Mouse (Mus musculus) limb, embryonic 13.5 days (tissue): ENCODE measurements at regions not wholly inside any gene's neighbourhood (a gene's known extent, or its start where the extent isn't known, plus 50 kb on each side); places are given as distances from the start of the nearest gene placed in this dataset.
"Not testable (repeated sequence)": the region's sequence is repeated elsewhere in the genome, so short reads cannot be mapped to it uniquely, and the experiment has no call there.

Experiments used
- ATAC-seq: fragments of 200-750 bp; cut with Nextera tagmentation; 2 replicates; pipeline ENCODE4 v1.8.0; 2017; ENCODE audit warnings: low read depth, moderate number of reproducible peaks, moderate TSS enrichment; ENCODE audit not compliant: low FRiP score
- H3K27ac ChIP-seq: fragments of 300-500 bp; sonication (generic); 2 replicates; pipeline ENCODE4 v1.5.1; 2015; ENCODE audit warnings: inconsistent platforms, mild to moderate bottlenecking, moderate library complexity
- H3K27me3 ChIP-seq: fragments of 300-500 bp; sonication (generic); 2 replicates; pipeline ENCODE4 v1.6.1; 2015; ENCODE audit warnings: mild to moderate bottlenecking, inconsistent platforms
- H3K36me3 ChIP-seq: fragments of 300-500 bp; sonication (generic); 2 replicates; pipeline ENCODE4 v1.6.1; 2015; ENCODE audit warnings: inconsistent platforms, mild to moderate bottlenecking, moderate library complexity
- H3K4me1 ChIP-seq: fragments of 300-500 bp; sonication (generic); 2 replicates; pipeline ENCODE4 v1.6.1; 2015; ENCODE audit warnings: inconsistent platforms
- H3K4me2 ChIP-seq: fragments of 300-500 bp; sonication (generic); replicated peaks from 2 replicates; pipeline ENCODE4 v1.6.1; 2015; ENCODE audit warnings: inconsistent platforms, mild to moderate bottlenecking, moderate library complexity
- H3K4me3 ChIP-seq: fragments of 300-500 bp; sonication (generic); 2 replicates; pipeline ENCODE4 v1.5.1; 2015; ENCODE audit warnings: moderate library complexity, mild to moderate bottlenecking, inconsistent platforms
- H3K9ac ChIP-seq: fragments of 300-500 bp; sonication (generic); 2 replicates; pipeline ENCODE4 v1.6.1; 2015; ENCODE audit warnings: mild to moderate bottlenecking, inconsistent platforms
- H3K9me3 ChIP-seq: fragments of 300-500 bp; sonication (generic); 2 replicates; pipeline ENCODE4 v1.6.1; 2016; ENCODE audit warnings: inconsistent platforms
- WGBS: fragments of 180-500 bp; shearing (Covaris S2); methylation state at CpG from one replicate; pipeline ENCODE4 v1.1.7; 2015; 5-methylcytosine and 5-hydroxymethylcytosine counted together

DNA sequence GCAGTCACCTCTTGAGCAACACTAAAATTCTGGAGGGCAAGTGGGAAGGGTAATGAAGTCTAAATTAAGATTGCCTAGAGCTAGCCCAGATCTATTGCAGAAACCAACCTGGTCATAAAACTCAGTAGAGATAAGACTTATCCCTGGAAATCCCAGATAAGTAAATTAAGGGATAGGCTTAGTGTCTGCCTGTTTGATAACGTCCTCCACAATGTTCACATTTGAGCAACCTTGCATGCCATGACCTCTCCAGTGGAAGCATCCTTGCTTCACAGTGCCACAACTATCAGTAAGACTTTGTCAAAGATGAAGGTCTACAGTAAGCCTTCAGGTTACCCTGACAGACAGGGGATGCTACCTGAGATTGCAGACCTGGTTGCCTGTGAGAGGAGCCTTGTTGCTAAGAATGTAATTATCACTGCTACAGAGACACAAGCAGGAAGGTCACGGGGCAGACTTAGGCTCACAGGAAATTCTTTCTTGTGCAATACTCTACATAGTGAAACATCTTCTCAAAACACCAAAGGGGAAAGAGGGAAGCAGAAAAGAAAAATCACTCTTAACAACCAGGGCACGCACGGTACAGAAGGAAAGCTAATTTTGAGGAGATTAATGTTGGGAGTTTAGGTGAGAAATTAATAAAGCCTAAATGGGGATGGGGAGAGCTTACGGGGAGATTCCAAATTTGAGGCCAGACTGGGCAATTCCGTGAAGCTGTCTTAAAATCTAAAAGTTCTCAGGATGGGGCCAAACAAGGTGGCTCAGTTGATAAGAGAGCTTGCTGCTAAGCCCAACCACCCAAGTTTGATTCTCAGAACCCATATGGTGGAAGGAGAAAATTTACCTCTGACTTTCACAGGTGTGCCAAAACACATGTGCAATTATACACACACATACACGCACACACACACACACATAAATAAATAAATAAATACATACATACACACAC is 56.9 kb upstream of the Prdm9 start:
- no peaks in the 10 kb centered on the region for H3K4me1 ChIP-seq
- H3K27me3 ChIP-seq, result no peaks in the 10 kb centered on the region
- H3K27ac ChIP-seq, result no peak overlapping the region
- no peak overlapping the region for H3K4me2 ChIP-seq
- H3K9me3 ChIP-seq, result no peaks in the 10 kb centered on the region
- no peak overlapping the region for H3K4me3 ChIP-seq
- no peaks in the 10 kb centered on the region for H3K36me3 ChIP-seq
- ATAC-seq, result no peak
- 78% methylated on average over 7 of the region's 7 CpGs for WGBS
- no peak overlapping the region for H3K9ac ChIP-seq

- 2% methylated on average over 2 of the region's 2 CpGs for WGBS
- no peak for ATAC-seq
These were observed 58.8 kb upstream of the Prdm9 start for GRCm38 (mm10) chr17:15622913-15623312.

DNA sequence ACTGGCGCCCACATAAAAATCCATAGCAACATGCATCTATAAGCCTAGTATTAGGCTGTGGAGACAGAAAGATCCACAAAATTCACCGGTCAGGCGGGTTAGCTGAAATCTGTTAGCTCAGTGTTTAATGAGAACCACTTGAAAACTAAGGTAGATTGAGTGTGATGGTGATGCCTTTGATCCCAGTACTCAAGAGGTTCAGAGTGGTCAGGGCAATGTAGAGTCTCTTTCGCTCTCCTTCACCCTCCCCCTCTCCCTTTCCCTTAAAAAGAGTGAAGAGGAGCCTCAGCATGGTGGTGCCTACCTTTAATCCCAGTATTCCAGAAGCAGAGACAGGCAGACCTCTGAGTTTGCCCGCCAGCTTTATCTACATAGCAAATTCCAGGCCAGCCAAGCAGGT is 66.6 kb upstream of the Prdm9 start:
- Histone ChIP-seq H3K4me3 (no peak overlapping the region), H3K4me2 (peak overlapping the region; percentile 49), H3K36me3 (no peaks in the 10 kb centered on the region), H3K27me3 (peaks cover 5% of the 10 kb centered on the region; the same call in 1 of the 2 replicates), H3K27ac (no peak overlapping the region), H3K4me1 (no peaks in the 10 kb centered on the region), H3K9me3 (peaks cover 9% of the 10 kb centered on the region; the same call in 1 of the 2 replicates), H3K9ac (no peak overlapping the region)
- WGBS, result 47% methylated on average over 5 of the region's 5 CpGs
- no peak for ATAC-seq

More at GRCm38 (mm10) chr17:15622913-15623312, 58.8 kb upstream of the Prdm9 start:
- Histone ChIP-seq H3K4me1 (no peaks in the 10 kb centered on the region), H3K4me2 (no peak overlapping the region), H3K36me3 (no peaks in the 10 kb centered on the region), H3K9ac (no peak overlapping the region), H3K9me3 (no peaks in the 10 kb centered on the region), H3K27me3 (no peaks in the 10 kb centered on the region), H3K4me3 (no peak overlapping the region), H3K27ac (no peak overlapping the region)

DNA sequence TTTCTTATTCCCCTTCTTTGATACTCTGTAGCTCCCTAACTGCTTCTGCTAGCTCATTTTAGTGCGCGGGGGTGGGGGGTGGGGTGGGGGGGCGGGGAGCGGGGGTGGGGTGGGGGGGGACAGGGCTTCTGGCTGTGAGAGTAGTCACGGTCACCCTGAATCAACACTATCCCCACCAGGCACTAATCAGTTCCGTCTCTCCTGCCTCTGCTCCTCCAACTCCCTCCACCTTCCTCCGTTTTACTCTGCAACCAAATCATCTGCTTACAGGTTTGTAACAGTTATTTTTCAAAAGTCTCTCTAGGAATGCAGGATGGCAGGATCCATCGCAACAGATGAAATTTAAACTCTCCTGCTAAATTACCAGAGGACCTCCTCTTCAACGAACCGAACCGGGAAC is 67.5 kb upstream of the Prdm9 start:
- no peak overlapping the region for H3K9ac ChIP-seq
- 16% methylated on average over 11 of the region's 11 CpGs for WGBS
- no peak for ATAC-seq
- peaks cover 9% of the 10 kb centered on the region; the same call in 1 of the 2 replicates for H3K9me3 ChIP-seq
- H3K27ac ChIP-seq, result no peak overlapping the region
- H3K36me3 ChIP-seq, result no peaks in the 10 kb centered on the region
- H3K4me3 ChIP-seq, result peak overlapping the region; percentile 22
- no peaks in the 10 kb centered on the region for H3K4me1 ChIP-seq
- peak overlapping the region; percentile 49 for H3K4me2 ChIP-seq
- peaks cover 5% of the 10 kb centered on the region; the same call in 1 of the 2 replicates for H3K27me3 ChIP-seq

- no peak overlapping the region for H3K27ac ChIP-seq
- no peak for ATAC-seq
- H3K27me3 ChIP-seq, result peaks cover 5% of the 10 kb centered on the region; the same call in 1 of the 2 replicates
- peaks cover 9% of the 10 kb centered on the region; the same call in 1 of the 2 replicates for H3K9me3 ChIP-seq
- H3K36me3 ChIP-seq, result no peaks in the 10 kb centered on the region
- WGBS, result 27% methylated on average over 1 of the region's 1 CpGs
- no peak overlapping the region for H3K9ac ChIP-seq
- H3K4me2 ChIP-seq, result peak overlapping the region; percentile 49
- no peaks in the 10 kb centered on the region for H3K4me1 ChIP-seq
- H3K4me3 ChIP-seq, result peak overlapping the region; percentile 22
These were observed 67.9 kb upstream of the Prdm9 start for GRCm38 (mm10) chr17:15632090-15632489.

DNA sequence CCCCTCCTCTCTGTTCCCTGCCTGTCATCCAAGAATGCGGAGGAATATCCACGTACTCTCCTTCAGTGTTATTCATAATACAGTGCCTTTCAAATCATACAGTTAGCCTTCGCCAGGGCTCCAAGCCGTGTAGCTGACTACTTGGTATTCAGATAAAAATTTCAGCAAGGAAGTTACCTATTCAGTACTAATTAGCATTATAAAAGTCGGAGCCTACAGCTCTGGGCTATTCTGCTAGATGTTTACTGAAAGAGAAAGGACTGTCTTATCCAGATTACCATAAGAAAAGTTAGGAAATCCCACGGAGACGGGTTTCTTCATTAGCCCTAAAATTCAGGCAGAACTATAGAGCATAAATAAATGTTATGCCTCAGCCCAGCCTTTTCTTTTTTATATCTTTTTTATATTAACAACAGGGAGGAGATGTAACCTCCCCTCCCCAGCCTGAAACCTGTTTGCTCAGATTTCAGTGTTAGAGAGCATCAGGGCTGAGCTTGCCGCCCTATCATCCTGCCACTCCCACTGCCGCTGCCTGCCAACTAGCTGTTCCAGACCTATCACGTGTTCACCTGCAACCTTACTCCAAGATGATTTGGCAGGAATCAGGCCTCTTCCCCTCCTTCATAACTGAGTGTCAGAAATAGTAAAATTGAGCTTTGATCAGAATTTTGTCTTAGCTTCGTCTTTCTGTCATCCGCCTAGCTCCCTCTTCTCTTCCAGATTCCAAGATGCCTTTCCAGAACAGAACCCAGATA is 65.5 kb upstream of the Chd1 start:
- H3K4me2 ChIP-seq, H3K4me1 ChIP-seq, ATAC-seq, H3K9ac ChIP-seq, H3K27ac ChIP-seq, H3K9me3 ChIP-seq, H3K36me3 ChIP-seq, H3K27me3 ChIP-seq, H3K4me3 ChIP-seq: not testable (repeated sequence)
- 82% methylated on average over 12 of the region's 12 CpGs for WGBS

- no peak overlapping the region for H3K27ac ChIP-seq
- H3K4me3 ChIP-seq, result no peak overlapping the region
- no peaks in the 10 kb centered on the region for H3K9me3 ChIP-seq
- WGBS, result 84% methylated on average over 3 of the region's 3 CpGs
- H3K4me2 ChIP-seq, result no peak overlapping the region
- H3K4me1 ChIP-seq, result no peaks in the 10 kb centered on the region
- H3K27me3 ChIP-seq, result no peaks in the 10 kb centered on the region
- no peaks in the 10 kb centered on the region for H3K36me3 ChIP-seq
- ATAC-seq, result no peak
- no peak overlapping the region for H3K9ac ChIP-seq
These were observed 64.0 kb upstream of the Chd1 start for GRCm38 (mm10) chr17:15640776-15641175.

GRCm38 (mm10) chr17:15641764-15642163 is 63.0 kb upstream of the Chd1 start:
- no peak for ATAC-seq
- H3K9me3 ChIP-seq, result no peaks in the 10 kb centered on the region
- H3K4me2 ChIP-seq, result no peak overlapping the region
- no peak overlapping the region for H3K27ac ChIP-seq
- no peak overlapping the region for H3K4me3 ChIP-seq
- H3K36me3 ChIP-seq, result no peaks in the 10 kb centered on the region
- H3K9ac ChIP-seq, result no peak overlapping the region
- 77% methylated on average over 3 of the region's 3 CpGs for WGBS
- H3K4me1 ChIP-seq, result no peaks in the 10 kb centered on the region
- no peaks in the 10 kb centered on the region for H3K27me3 ChIP-seq

DNA sequence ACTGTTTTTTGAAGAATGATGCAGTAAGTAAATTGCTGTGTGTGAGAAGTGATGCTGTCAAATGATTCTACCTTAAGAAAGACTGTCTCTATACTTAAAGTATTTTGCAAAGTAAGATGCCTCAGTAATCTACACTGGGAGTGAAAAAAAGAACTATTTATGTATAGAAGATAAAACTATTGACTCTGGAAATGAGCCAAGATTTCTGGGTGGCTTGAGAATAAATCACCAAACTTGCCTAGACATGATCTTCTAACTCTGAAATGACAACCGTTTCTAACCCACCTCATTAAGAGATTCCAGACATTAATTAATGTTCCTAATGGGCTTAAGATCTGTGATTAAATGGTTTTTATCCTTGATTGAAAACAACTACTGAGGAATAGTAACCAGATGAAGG is 58.0 kb upstream of the Chd1 start:
- H3K9ac ChIP-seq, result no peak overlapping the region
- H3K27ac ChIP-seq, result no peak overlapping the region
- H3K4me3 ChIP-seq, result no peak overlapping the region
- ATAC-seq, result no peak
- 31% methylated on average over 1 of the region's 1 CpGs for WGBS
- H3K4me1 ChIP-seq, result no peaks in the 10 kb centered on the region
- no peaks in the 10 kb centered on the region for H3K36me3 ChIP-seq
- H3K27me3 ChIP-seq, result no peaks in the 10 kb centered on the region
- H3K4me2 ChIP-seq, result no peak overlapping the region
- H3K9me3 ChIP-seq, result no peaks in the 10 kb centered on the region

GRCm38 (mm10) chr17:15650089-15650742 is 54.6 kb upstream of the Chd1 start:
- no peak for ATAC-seq

GRCm38 (mm10) chr17:15651869-15652268 is 52.9 kb upstream of the Chd1 start:
- no peak overlapping the region for H3K27ac ChIP-seq
- H3K9ac ChIP-seq, result no peak overlapping the region
- H3K36me3 ChIP-seq, result no peaks in the 10 kb centered on the region
- no peak overlapping the region for H3K4me2 ChIP-seq
- peaks cover under 1% of the 10 kb centered on the region for H3K4me1 ChIP-seq
- no peak overlapping the region for H3K4me3 ChIP-seq
- H3K9me3 ChIP-seq, result no peaks in the 10 kb centered on the region
- WGBS, result 87% methylated on average over 3 of the region's 3 CpGs
- no peak for ATAC-seq
- no peaks in the 10 kb centered on the region for H3K27me3 ChIP-seq

More at GRCm38 (mm10) chr17:15650089-15650742, 54.6 kb upstream of the Chd1 start:
- WGBS, result 58% methylated on average over 8 of the region's 8 CpGs
- H3K4me1 ChIP-seq, result no peaks in the 10 kb centered on the region
- H3K27me3 ChIP-seq, result no peaks in the 10 kb centered on the region
- H3K9me3 ChIP-seq, result no peaks in the 10 kb centered on the region
- no peak overlapping the region for H3K4me3 ChIP-seq
- H3K9ac ChIP-seq, result no peak overlapping the region
- no peaks in the 10 kb centered on the region for H3K36me3 ChIP-seq
- no peak overlapping the region for H3K27ac ChIP-seq
- no peak overlapping the region for H3K4me2 ChIP-seq
